Comparison of ENCODE assay signal across 8 mouse cellular contexts in genomic region chr12:69501783-69502705, GRCm38 (mm10).
A peak's percentile ranks its signal among the peaks of the same experiment; 100 is the strongest.
DNase-seq lines count a peak whose midpoint lies in the region; ATAC-seq lines count a peak whose summit lies in the region.

No protein-coding gene starts in this region.

- peak overlapping the region; percentile 83 for H3K27ac ChIP-seq in embryonic facial prominence, embryonic 12.5 days
- H3K27ac ChIP-seq in limb, embryonic 10.5 days, result peak overlapping the region; percentile 89
- H3K27ac ChIP-seq in midbrain, embryonic 11.5 days (ENCODE audit: low read depth, low read length), result peak overlapping the region; percentile 15; the same call in 1 of the 2 replicates

- H3K4me1 ChIP-seq in embryonic facial prominence, embryonic 12.5 days, result peaks cover 29% of the 10 kb centered on the region
- peaks cover 27% of the 10 kb centered on the region for H3K4me1 ChIP-seq in limb, embryonic 10.5 days
- peaks cover 7% of the 10 kb centered on the region for H3K4me1 ChIP-seq in midbrain, embryonic 11.5 days (ENCODE audit: control insufficient read depth, insufficient read depth, low read length)

- no peaks in the 10 kb centered on the region for H3K27me3 ChIP-seq in embryonic facial prominence, embryonic 12.5 days
- no peaks in the 10 kb centered on the region for H3K27me3 ChIP-seq in limb, embryonic 10.5 days (ENCODE audit: low read depth, poor library complexity, severe bottlenecking)
- no peaks in the 10 kb centered on the region for H3K27me3 ChIP-seq in midbrain, embryonic 11.5 days (ENCODE audit: control insufficient read depth, insufficient read depth, low read length)

- H3K9ac ChIP-seq in embryonic facial prominence, embryonic 12.5 days, result peak overlapping the region; percentile 16; the same call in 1 of the 2 replicates
- H3K9ac ChIP-seq in midbrain, embryonic 11.5 days (ENCODE audit: low read length), result peak overlapping the region; percentile 32

- H3K4me2 ChIP-seq in embryonic facial prominence, embryonic 12.5 days (replicated peaks), result peak overlapping the region; percentile 35
- H3K4me2 ChIP-seq in midbrain, embryonic 11.5 days, result no peak overlapping the region; the same call in 1 of the 2 replicates

- H3K4me3 ChIP-seq in embryonic facial prominence, embryonic 12.5 days, result no peak overlapping the region
- peak overlapping the region; percentile 22 for H3K4me3 ChIP-seq in limb, embryonic 10.5 days
- H3K4me3 ChIP-seq in midbrain, embryonic 11.5 days (ENCODE audit: low read depth, low read length), result no peak overlapping the region

- peak; percentile 92 for DNase-seq in adrenal gland, adult 2 months
- DNase-seq in heart, adult 18-20 months, result peak; percentile 93 to 94
- DNase-seq in kidney, adult 18-20 months, result peak; percentile 78
- peak; percentile 77 for DNase-seq in limb, embryonic 10.5 days (ENCODE audit: low spot score)
- DNase-seq in midbrain, embryonic 11.5 days (ENCODE audit: low spot score, missing footprints), result peak; percentile 92
- DNase-seq in skeletal muscle tissue, adult 2 months (ENCODE audit: low read depth, low spot score), result peak; percentile 92

- no peaks in the 10 kb centered on the region for H3K9me3 ChIP-seq in embryonic facial prominence, embryonic 12.5 days
- H3K9me3 ChIP-seq in limb, embryonic 10.5 days (replicated peaks), result no peaks in the 10 kb centered on the region
- no peaks in the 10 kb centered on the region for H3K9me3 ChIP-seq in midbrain, embryonic 11.5 days (ENCODE audit: control insufficient read depth, low read length)

- 7% methylated on average over 20 of the region's 20 CpGs for WGBS in embryonic facial prominence, embryonic 12.5 days
- WGBS in limb, embryonic 10.5 days, result 31% methylated on average over 20 of the region's 20 CpGs
- 39% methylated on average over 20 of the region's 20 CpGs for WGBS in midbrain, embryonic 11.5 days

- peak; percentile 84 for ATAC-seq in embryonic facial prominence, embryonic 12.5 days (ENCODE audit: insufficient number of reproducible peaks, insufficient read depth, low FRiP score, low TSS enrichment)
- ATAC-seq in midbrain, embryonic 11.5 days (ENCODE audit: low FRiP score), result peak; percentile 84
- no peak for ATAC-seq in erythroblast, adult 5-6 weeks (replicated peaks; ENCODE audit: low FRiP score, poor library complexity, severe bottlenecking)

- no peaks in the 10 kb centered on the region for H3K36me3 ChIP-seq in embryonic facial prominence, embryonic 12.5 days
- H3K36me3 ChIP-seq in limb, embryonic 10.5 days, result no peaks in the 10 kb centered on the region
- H3K36me3 ChIP-seq in midbrain, embryonic 11.5 days (ENCODE audit: control insufficient read depth, insufficient read depth, low read length), result no peaks in the 10 kb centered on the region

Comparison
In these comparisons a context has a peak if more than half of its experiments do, and no peak if none do; other contexts are left out.
1. H3K27ac ChIP-seq: peak in every context shown above with its lines; median percentile 89 in limb, embryonic 10.5 days; 83 in embryonic facial prominence, embryonic 12.5 days; 15 in midbrain, embryonic 11.5 days.